Mouse (Mus musculus): ENCODE results near the gene Setd3. TPM values are rescaled to one million over a fixed set of nuclear protein-coding genes. Genes with fewer than 3 reads are reported as not detected.
A peak's percentile ranks its signal among the peaks of the same experiment; 100 is the strongest.

Gene Setd3
- polyA plus RNA-seq, 1 experiment from 2014 or later = 35.6 TPM

DNA sequence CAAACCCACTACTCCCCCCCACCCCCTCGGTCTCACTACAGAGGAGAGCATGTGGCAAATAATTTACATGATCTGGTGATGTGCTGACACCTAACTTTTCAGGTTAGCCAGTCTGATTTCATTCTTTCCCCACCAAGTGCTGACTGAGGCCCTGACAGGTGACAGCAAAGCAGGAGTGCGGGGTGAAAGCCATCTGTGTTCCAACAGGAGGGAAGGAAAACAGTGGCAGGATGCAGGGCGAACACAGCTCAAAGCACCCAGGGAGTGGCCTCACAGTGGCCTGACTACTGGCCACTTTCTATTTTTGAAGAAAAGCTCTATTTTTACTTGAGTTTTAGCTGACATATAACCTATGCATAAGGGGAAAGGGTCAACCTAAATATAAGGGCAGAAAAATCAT is 15.4 kb downstream of the Setd3 start:
- Histone ChIP-seq H3K9ac (replicated peaks) (no peak overlapping the region), H3K27me3 (ENCODE audit: insufficient read depth, low read length) (no peaks in the 10 kb centered on the region), H3K4me3 (ENCODE audit: low read depth, low read length) (no peak overlapping the region), H3K4me2 (ENCODE audit: low read depth, low read length) (no peak overlapping the region), H3K27ac (ENCODE audit: low read depth) (no peak overlapping the region), H3K4me1 (ENCODE audit: insufficient read depth) (no peaks in the 10 kb centered on the region), H3K9me3 (ENCODE audit: low read length) (no peaks in the 10 kb centered on the region), H3K36me3 (replicated peaks; ENCODE audit: insufficient read depth, low read length) (peaks cover 42% of the 10 kb centered on the region)
- no peak for ATAC-seq
- 88% methylated on average over 3 of the region's 3 CpGs for WGBS (ENCODE audit: insufficient replicate concordance)
- DNase-seq = no peak
- no peak for TF ChIP-seq CTCF (IDR thresholded peaks at IDR 0.05; ENCODE audit: low read depth)
- no peak for TF ChIP-seq EP300 (IDR thresholded peaks at IDR 0.05; ENCODE audit: low read depth)

DNA sequence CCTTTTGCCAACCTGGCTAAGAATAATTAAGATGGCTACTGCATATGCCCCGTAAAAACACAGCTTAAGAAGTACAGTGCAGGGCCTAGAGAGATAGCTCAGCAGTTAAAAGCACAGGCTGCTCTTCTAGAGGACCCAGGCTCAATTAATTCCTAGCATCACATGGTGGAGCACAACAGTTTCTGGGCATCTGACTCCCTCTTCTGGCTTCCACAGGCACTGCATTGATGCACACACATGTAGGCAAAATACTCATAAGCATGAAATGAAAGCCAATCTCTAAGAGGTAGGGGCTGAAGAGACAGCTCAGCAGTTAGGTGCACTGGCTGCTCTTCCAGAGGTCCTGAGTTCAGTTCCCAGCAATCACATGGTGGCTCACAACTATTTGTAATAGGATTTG is 17.1 kb downstream of the Setd3 start:
- no peaks in the 10 kb centered on the region for H3K27me3 ChIP-seq (ENCODE audit: insufficient read depth, low read length)
- 90% methylated on average over 1 of the region's 1 CpGs for WGBS (ENCODE audit: insufficient replicate concordance)
- H3K9ac ChIP-seq (replicated peaks) = no peak overlapping the region
- H3K9me3 ChIP-seq (ENCODE audit: low read length) = no peaks in the 10 kb centered on the region
- H3K36me3 ChIP-seq (replicated peaks; ENCODE audit: insufficient read depth, low read length) = peaks cover 47% of the 10 kb centered on the region
- no peak overlapping the region for H3K4me3 ChIP-seq (ENCODE audit: low read depth, low read length)
- H3K4me1 ChIP-seq (ENCODE audit: insufficient read depth) = no peaks in the 10 kb centered on the region
- no peak overlapping the region for H3K4me2 ChIP-seq (ENCODE audit: low read depth, low read length)
- DNase-seq = no peak
- no peak for TF ChIP-seq EP300 (IDR thresholded peaks at IDR 0.05; ENCODE audit: low read depth)
- peak; percentile 61 for TF ChIP-seq CTCF (IDR thresholded peaks at IDR 0.05; ENCODE audit: low read depth)
- no peak for ATAC-seq
- no peak overlapping the region for H3K27ac ChIP-seq (ENCODE audit: low read depth)

DNA sequence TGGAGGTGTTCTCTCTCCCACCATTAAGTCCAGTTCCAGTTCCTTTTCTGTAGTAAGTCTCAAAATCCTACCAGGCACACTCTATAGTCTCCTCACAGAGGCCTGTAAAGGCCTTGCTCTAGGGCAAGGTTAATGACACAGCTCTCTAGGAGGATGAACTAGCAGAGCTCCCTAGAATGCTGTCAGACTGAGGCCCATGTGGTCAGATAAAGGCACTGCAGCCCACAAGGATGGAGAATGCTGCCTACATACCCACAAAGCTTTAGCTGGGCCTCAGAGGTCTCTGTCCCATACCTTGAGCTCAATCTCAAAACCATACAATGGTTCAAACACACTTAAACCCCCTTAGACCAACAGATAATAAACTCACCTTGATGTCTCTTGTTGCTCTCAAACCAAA is 19.3 kb downstream of the Setd3 start:
- H3K27me3 ChIP-seq (ENCODE audit: insufficient read depth, low read length) = no peaks in the 10 kb centered on the region
- no peak overlapping the region for H3K4me2 ChIP-seq (ENCODE audit: low read depth, low read length)
- ATAC-seq (no peak), DNase-seq (no peak)
- H3K4me1 ChIP-seq (ENCODE audit: insufficient read depth) = no peaks in the 10 kb centered on the region
- peaks cover 65% of the 10 kb centered on the region for H3K36me3 ChIP-seq (replicated peaks; ENCODE audit: insufficient read depth, low read length)
- H3K9ac ChIP-seq (replicated peaks) = no peak overlapping the region
- H3K9me3 ChIP-seq (ENCODE audit: low read length) = no peaks in the 10 kb centered on the region
- no peak overlapping the region for H3K4me3 ChIP-seq (ENCODE audit: low read depth, low read length)
- H3K27ac ChIP-seq (ENCODE audit: low read depth) = no peak overlapping the region
- TF ChIP-seq EP300 (IDR thresholded peaks at IDR 0.05; ENCODE audit: low read depth) (no peak), CTCF (IDR thresholded peaks at IDR 0.05; ENCODE audit: low read depth) (0 out of 2 replicates have a peak, but pooled peaks have one; percentile 14)

DNA sequence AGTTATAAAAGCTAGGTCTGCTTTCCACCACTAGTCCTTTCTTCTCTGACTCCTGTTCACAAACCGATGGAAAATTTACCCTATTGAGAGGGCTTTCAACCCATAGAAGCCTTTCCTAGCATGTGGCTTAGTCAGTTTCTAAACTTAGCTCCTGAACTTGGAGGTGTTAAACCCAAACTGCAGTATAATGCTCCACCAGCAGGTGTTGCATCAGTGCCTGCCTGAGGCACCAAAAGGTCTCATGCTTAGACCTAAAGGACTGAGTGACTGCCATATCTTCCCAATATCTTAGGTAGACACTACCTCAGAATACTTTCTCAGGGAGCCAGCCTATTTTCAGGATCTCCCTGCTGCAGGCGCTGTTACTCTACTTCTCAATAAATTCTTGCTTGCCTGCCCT is 26.4 kb downstream of the Setd3 start:
- Histone ChIP-seq H3K4me1 (ENCODE audit: insufficient read depth) (no peaks in the 10 kb centered on the region), H3K27ac (ENCODE audit: low read depth) (no peak overlapping the region), H3K27me3 (ENCODE audit: insufficient read depth, low read length) (no peaks in the 10 kb centered on the region), H3K9me3 (ENCODE audit: low read length) (no peaks in the 10 kb centered on the region), H3K4me2 (ENCODE audit: low read depth, low read length) (no peak overlapping the region), H3K9ac (replicated peaks) (no peak overlapping the region), H3K4me3 (ENCODE audit: low read depth, low read length) (no peak overlapping the region), H3K36me3 (replicated peaks; ENCODE audit: insufficient read depth, low read length) (peaks cover 60% of the 10 kb centered on the region)
- no peak for ATAC-seq
- TF ChIP-seq EP300 (IDR thresholded peaks at IDR 0.05; ENCODE audit: low read depth) (no peak), CTCF (IDR thresholded peaks at IDR 0.05; ENCODE audit: low read depth) (peak; percentile 45)
- 91% methylated on average over 2 of the region's 2 CpGs for WGBS (ENCODE audit: insufficient replicate concordance)
- no peak for DNase-seq

DNA sequence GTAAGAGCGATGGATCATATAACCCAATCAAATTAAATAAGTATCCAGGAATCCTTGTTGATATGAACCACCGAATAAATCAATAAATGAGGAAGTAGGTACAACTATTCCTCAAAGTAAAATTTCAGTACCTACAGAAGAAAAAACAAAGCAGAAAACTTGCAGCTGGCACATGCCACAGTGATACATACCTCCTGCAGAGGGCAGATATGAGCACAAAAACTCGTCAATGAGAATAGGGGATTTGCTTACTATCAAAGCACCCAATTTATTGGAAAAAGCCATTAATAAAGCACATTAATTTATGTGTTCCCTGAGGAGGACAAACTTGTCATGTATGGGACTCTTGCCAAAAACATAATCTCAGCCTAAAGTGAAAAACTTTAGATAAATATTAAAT is 29.4 kb downstream of the Setd3 start:
- no peak for ATAC-seq

DNA sequence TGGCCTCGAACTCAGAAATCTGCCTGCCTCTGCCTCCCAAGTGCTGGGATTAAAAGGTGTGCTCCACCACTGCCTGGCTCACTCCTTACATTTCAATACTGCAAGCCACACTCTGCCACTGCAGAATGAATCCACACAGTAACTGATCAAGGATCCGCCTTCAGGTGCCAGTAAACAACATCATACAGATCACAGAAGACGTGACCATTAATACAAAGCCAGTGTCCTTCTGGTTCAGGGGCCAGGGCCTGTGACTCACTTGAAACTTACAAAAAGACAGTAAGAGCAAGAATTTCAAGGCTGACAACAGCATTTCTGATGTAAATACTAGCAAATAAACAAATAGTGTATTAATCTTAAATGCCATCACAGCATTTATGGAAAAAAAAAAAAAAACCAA is 33.9 kb downstream of the Setd3 start:
- H3K4me2 ChIP-seq (ENCODE audit: low read depth, low read length) = no peak overlapping the region
- H3K9ac ChIP-seq (replicated peaks) = no peak overlapping the region
- WGBS (ENCODE audit: insufficient replicate concordance) = 92% methylated on average over 3 of the region's 3 CpGs
- no peak for TF ChIP-seq EP300 (IDR thresholded peaks at IDR 0.05; ENCODE audit: low read depth)
- TF ChIP-seq CTCF (IDR thresholded peaks at IDR 0.05; ENCODE audit: low read depth) = no peak
- 0 out of 2 replicates have a peak, but pooled peaks cover 3% of the 10 kb centered on the region for H3K4me1 ChIP-seq (ENCODE audit: insufficient read depth)
- no peak overlapping the region for H3K4me3 ChIP-seq (ENCODE audit: low read depth, low read length)
- ATAC-seq (no peak), DNase-seq (no peak)
- no peaks in the 10 kb centered on the region for H3K27me3 ChIP-seq (ENCODE audit: insufficient read depth, low read length)
- H3K9me3 ChIP-seq (ENCODE audit: low read length) = no peaks in the 10 kb centered on the region
- H3K27ac ChIP-seq (ENCODE audit: low read depth) = no peak overlapping the region
- H3K36me3 ChIP-seq (replicated peaks; ENCODE audit: insufficient read depth, low read length) = peaks cover 46% of the 10 kb centered on the region

More for the DNA sequence above, 29.4 kb downstream of the Setd3 start:
- H3K27ac ChIP-seq (ENCODE audit: low read depth) = no peak overlapping the region
- no peak overlapping the region for H3K4me2 ChIP-seq (ENCODE audit: low read depth, low read length)
- H3K4me3 ChIP-seq (ENCODE audit: low read depth, low read length) = no peak overlapping the region
- peaks cover 53% of the 10 kb centered on the region for H3K36me3 ChIP-seq (replicated peaks; ENCODE audit: insufficient read depth, low read length)
- no peak for DNase-seq
- H3K9ac ChIP-seq (replicated peaks) = no peak overlapping the region
- no peaks in the 10 kb centered on the region for H3K4me1 ChIP-seq (ENCODE audit: insufficient read depth)
- no peaks in the 10 kb centered on the region for H3K27me3 ChIP-seq (ENCODE audit: insufficient read depth, low read length)
- H3K9me3 ChIP-seq (ENCODE audit: low read length) = no peaks in the 10 kb centered on the region
- TF ChIP-seq EP300 (IDR thresholded peaks at IDR 0.05; ENCODE audit: low read depth) (no peak), CTCF (IDR thresholded peaks at IDR 0.05; ENCODE audit: low read depth) (peak; percentile 44)
- 77% methylated on average over 3 of the region's 3 CpGs for WGBS (ENCODE audit: insufficient replicate concordance)

Data from liver, postnatal 0 days (tissue).